Mouse (Mus musculus) A20 (cell line): Measurements from ENCODE around the gene Shpk.

Experiments
- DNase-seq: peaks from one replicate; pipeline ENCODE4 v3.0.0-alpha.2; 2011; ENCODE audit warnings: low read depth, low spot score

The Shpk gene

DNA sequence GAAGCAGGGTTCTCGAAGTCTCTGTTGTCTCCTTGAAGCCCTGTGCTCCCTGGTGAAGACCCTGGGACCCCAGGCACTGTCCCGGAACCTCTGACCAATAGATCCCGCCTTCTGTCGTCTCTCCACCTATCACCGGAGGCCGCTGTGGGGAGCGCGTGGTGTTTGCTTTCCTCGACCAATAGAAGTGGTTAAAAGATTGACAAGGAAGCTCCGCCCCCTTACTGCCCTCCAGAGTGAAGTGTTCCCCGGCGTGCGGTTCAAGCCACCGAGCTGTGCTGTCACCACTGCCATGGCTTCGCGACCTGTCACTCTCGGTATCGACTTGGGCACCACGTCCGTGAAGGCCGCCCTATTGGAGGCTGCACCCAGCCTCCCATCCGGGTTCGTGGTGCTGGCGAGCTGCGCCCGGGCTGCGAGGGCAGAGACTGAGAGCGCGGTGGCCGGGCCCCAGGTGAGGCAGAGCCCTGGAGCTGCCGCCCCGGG is at the start of gene Shpk:
TSS of gene Shpk (plus strand) at position 231 of the 483 bp plus-strand sequence.
- DNase-seq = peak; percentile 96

DNA sequence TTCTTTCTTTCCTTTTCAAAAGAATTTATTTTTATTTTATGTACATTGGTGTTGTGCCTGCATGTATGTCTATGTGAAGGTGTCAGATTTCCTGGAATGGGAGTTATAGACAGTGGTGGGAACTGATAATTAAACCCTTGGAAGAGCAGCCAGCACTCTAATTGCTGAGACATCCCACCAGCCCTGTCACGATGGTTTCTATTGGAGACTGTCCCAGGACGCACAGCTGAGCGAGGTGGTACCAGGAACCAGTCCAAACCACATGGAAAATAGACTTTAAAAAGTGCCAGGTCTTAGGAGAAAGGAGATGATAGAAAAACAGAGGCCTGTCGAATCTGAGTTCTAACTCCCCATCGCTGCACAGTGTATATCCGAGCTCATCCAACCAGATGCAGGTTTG is 44.2 kb upstream of the Shpk start:
- no peak for DNase-seq

DNA sequence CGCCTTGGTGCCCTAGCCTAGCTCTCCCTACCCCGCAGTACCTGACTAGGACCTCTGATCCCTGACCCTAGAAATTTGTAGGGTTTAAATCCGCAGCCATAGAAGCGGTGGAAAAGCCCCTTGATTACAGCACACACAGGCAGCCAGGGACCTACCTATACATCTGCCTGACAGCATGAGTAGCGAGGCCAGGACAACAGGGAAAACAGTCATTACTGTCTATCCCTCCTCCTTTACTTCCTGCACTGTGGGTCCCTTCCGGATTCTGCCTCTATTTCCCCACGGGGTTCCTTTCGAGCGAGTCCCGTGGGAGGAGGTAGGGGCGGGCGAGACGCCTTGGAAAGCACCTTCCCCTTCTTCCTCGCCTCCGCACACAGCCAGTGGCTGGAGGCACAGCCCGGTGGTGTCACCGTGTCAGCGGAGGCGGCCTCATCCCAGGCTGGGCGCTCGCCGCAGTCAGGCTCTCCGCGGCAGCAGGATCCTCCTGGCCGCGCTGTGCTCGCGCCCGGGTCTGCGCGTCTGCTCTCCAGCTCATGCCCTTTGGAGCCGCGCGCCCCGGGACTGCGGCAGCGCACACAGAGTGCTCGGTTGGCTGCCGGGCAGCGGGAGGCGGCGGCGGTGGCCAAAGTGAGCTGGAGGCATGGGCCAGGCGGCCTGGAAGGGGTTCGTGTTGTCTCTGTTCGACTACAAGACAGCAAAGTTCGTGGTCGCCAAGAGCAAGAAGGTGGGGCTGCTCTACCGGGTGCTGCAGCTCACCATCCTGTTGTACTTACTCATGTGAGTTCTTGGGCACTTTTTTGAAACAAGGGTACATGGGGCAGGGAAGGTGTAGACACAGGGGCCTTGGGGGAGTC is 39.1 kb upstream of the Shpk start, which contains the start of gene P2rx5:
TSS of gene P2rx5 (plus strand) at position 465 of the 854 bp plus-strand sequence.
- DNase-seq = no peak

DNA sequence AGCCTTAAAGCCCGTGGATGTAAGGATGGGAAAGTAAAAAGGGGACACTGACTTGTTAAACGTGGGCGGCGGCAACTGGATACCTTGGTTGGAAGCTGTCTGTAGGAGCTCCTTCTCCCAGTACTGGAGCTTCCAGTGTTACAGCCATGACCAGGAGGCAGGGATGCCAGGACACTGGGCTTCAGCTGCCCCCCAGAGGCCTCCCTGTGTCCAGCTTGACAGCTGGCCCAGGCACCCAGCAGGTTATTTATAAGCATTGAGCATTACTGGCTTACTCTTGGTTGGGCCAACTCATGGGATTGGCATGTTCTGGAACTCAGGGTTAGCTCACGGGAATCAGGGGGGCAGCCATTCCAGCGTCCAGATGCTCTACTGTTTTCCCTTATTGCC is 38.5 kb upstream of the Shpk start:
- no peak for DNase-seq

DNA sequence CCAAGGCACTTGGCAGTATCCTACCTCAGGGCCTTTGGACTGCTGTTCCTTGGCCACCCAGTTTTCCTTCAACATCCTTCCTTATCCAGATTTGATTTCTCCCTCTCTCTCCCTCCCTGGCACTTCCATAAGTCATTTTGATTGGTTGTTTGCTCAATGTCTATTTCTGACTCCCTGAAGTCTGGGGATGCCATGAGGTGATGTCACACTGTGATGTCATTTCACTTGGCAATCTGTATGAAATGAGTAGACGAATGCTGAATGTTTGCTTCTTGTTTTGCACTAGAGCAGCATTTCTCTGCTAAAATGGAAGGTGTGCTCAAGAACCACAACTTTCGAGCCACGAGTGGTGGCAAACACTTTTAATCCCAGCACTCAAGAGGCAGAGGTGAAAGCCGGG is 37.6 kb upstream of the Shpk start:
- no peak for DNase-seq

DNA sequence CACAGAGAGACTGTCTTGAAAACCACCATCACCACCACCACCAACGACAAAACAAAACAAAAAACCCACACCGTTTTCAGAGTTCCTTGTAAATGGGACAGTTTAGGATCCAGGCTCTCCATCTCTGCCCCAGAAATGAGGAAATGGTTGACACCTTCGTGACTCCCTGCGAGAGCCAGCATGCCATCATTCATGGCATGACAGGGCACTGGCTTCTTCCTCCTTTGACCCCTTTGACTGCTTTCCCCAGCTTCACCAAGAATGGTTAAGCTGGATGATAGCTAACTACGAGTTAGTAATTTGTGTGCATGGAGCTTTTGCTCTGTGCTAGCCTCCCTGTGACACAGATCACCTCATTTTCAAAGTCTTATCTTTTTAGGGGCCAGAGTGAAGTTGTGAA is 37.0 kb upstream of the Shpk start:
- no peak for DNase-seq

DNA sequence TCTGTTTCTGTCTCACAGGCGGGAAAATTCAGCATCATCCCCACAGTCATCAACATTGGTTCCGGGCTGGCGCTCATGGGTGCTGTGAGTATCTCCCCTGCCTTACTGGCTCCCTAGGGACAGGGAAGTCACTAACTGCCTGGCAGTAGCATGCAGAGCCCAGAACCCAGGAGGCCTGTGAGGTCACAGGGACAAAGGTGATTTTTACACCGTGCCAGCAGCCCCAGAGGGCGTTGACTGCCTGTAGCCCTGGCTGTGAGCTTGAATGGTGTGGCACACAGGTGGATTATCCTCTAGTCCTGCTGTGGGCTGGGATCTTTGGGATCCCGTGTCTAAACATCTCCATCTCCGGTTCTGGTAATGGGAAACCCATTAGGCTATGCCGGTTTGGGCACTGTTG is 31.2 kb upstream of the Shpk start:
- DNase-seq = no peak

DNA sequence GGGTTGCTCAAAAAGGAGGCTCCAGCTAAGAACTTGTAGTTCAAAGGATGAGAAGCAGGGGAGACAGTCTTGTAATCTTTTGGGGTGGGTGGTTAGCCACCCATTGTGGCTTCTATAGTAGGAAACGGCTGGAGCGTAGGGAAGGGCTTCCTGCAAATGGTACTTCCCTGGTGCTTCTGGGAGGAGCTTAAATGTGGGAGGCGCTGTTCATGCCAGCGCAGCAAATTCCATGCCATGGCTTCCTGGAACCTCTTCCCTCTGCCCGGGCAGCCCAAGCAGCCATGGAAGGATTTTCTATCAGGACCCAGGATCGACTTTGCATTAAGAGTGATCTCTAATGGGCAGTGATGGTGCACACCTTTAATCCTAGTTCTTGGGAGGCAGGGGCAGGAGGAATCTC is 30.7 kb upstream of the Shpk start:
- DNase-seq = no peak

DNA sequence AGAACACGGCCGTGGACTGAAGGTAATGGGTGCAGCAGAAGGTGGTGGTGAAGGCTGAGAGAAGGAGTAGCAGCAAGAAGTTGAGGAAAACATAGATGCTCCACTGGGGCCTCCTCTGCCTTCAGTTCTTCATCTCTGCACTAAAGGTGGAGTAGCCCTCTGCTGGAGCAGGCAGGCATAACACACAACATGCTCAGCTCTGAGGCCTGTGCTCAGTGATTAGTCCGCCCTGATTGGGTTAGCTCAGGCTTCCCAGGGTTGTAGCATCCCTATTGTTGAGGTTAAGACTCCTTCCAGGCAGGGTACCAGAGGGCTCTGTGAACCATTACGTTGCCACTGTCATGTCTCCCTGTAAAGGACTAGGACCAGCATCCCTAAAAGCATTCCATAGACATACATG is 30.0 kb upstream of the Shpk start:
- DNase-seq = peak; percentile 64

DNA sequence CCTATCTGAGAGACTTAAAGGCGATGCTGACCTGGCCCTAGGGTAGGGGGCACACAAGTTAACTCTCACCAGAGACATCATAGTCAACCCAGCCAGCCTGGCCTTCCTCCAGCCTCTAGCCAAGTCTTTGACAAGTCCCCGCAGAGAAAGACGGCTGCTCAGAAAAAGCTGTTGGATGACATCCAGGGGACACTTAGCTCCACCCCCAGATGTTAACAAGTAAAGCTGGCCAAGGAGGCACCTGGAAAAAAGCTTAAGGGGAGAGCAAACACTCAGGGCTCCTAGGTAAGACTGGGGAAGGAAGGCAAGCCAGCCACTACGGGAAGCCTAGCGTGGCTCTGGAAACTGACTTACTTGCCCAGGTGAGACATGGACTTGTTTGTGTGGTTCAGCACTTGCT is 27.1 kb upstream of the Shpk start:
- no peak for DNase-seq

DNA sequence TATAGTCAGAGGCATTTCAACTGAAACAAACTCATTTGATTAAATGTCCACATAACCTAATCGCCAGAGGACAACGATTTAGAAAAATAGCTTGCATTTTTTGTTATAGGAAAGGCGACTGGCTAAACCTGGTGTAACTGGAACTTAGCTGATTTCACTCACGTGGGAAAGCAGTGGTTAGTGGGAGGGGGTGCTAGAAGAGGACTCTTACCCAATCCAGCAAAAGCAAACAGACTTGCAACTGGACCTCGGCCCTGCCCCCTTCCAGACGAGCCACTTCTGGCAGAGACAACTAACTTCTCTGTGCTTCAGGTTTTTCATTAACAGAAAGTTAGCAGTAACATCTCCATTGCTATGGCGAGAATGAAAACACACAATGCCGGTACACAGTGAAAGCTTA is 23.6 kb upstream of the Shpk start:
- DNase-seq = no peak

DNA sequence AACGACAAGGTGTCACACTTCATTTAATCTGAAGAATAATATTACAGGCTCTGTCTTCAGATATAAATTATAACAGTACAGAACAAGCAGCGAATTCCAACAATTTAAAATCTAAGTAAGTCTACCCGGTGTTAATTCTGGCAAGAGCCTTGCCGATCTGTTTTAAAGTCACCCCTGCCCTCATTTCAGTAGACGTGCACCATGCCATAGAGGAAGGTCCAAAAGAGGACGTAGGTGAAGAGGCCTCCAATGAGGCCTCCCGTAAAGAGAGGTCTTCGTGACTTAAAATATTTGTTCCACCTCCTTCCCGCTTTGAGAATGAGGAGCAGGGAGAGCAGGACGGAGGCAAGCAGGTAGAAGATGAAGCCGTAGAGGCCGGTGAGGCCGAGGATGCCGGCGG is 23.1 kb upstream of the Shpk start:
- DNase-seq = no peak

DNA sequence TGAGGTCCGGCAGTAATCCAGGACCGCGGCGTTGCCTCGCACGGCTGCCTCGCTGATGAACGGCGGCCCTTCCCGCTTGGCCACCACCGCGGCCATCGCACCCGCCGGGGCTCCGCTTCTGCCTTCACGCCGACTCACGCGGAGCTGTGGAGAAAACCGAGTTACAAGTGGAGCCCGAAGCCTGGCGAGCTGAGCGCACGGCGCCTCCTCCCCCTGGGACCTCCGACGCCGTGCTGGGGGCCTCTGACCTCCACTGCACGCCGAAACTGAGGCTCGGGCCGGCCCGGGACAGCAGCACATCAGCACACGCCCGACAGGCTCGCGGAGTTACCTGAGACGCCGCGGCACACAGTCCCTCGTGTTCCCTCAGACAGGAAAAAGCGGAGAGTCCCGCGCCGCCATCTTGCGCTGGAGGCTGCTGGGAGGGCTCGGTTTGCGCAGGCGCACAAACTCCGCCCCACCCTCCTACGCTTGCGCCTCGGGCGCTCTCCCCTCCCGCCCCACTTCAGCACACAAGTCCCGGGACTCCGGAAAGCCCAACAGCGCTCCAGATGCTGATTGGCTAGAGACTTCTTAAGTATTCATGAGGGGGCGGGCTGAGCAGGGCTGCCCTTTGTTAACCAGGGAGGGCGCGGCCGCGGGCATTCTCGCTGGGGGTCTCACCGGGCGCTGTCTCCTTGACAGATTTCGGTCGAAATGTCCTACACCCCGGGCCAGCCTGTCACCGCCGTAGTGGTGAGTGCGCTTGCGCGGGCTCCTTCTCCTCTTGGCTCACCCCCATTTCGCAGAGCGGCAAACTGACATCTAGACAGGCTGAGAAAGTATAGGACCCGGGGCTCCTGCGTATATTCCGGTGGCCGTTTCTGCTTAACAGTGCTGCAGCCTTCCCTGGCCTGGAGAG is 22.4 kb upstream of the Shpk start, which contains the start of the genes Emc6 and Tax1bp3:
TSS of gene Emc6 (minus strand) at position 430 of the 901 bp plus-strand sequence.
TSS of gene Tax1bp3 (plus strand) at position 476 of the 901 bp plus-strand sequence.
- DNase-seq = peak; percentile 97

DNA sequence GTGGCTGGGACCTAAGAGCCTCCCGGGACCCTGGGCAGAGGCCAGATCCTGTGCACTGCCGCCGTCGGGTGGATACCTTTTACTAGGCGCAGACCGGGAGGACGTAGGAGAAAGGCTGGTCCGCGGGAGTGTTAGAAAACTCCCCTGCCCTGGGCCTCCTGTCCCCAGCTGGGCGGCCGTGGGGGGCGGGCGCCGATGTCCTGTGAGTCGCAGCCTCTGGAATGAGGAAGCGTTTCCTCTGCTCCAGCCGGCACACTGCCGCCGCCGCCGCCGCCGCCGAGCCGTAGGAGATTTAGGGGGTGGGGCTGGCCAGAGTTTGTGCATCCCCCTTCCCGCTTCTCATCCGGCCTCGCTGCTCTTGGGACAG is 21.8 kb upstream of the Shpk start:
- no peak for DNase-seq

DNA sequence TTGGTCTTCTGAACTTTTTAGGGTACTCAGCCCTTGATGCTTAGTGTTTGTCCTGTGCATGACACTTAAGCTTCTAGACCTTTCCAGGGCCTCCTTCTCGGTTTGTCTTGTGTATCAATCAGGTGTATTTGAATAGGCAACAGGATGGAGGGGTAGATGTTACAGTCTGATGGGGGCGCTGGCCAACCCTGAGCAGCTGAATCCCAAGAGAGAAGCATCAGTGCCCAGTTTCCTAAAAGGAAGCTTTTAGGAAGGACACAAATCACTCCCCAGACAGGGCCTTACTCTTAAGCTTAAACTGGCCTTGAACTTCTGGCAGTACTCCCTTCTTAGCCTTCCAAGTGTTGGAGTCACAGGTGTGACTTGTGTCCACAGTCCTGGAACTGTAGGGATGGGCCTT is 21.4 kb upstream of the Shpk start:
- DNase-seq = no peak

DNA sequence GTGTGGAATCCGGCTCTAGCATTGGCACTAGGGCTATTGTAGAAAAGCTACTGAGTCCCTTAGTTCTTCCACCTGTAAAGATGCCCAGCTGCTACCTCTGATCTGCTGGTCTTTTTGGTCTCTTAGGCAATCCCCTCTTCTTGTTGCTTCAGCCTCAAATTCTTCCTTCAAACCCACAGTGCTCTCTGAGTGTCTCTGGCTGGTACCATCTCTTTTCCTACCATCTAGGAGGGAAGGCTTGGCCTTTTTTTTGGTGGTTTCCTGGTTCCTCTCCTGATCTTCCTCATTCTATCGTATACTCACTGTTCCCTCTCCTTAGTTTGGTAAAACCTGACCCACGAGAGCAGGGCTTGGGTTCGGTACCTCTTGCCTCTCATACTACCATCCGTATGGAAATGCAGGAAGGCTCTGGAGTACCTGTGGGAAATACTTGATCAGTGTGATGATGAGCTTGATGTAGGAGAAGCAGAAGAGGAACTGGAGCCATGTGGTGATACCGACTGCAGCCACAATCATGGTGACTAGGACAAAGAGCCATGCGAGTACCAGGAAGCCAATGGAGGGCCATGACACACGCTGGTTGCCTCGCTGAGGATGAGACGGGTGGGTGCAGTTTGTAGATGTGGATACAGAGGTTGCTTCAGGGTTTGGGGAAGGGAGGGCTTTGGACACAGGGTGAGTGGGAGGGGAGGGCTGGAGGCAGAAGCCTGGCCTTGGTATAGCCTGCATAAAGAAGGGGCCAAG is 13.2 kb upstream of the Shpk start:
- DNase-seq = no peak

DNA sequence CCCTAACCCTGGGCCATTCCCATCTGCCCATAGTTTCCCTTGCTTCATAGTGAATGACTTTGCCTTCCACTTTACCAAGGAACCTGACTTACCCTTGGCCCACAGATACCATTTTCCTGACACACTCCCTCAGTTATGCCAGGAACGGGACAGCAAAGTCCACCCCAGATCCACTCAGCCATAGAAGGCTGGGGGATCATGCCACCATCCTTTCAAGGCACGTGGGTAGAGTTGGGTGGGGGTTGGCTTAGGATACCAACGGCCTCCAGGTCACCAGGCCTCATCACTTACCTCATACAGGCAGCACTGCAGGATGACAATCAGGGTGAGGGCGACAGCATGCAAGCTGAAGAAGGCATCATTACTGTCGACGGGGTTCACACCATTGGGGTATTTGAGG is 12.0 kb upstream of the Shpk start:
- DNase-seq = no peak

DNA sequence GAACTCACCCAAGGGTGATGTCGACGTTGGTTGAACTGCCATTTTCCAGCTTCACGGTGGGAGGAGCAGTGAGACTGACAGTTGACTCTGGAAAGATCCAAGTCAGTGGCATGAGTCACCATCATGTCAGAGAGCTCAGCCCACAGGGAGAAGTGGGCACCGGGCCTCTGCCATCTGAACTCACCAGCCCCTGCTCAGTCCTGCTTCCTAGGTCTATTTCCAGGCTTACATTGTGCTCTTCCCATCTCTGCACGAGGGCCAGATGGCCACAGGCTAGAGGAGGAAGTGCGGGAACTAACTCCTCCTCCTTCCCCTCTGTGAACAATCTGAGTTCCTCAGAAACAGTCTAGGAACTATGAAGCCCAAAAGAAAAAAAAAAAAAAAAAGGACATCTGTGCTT is 6.2 kb upstream of the Shpk start:
- no peak for DNase-seq

DNA sequence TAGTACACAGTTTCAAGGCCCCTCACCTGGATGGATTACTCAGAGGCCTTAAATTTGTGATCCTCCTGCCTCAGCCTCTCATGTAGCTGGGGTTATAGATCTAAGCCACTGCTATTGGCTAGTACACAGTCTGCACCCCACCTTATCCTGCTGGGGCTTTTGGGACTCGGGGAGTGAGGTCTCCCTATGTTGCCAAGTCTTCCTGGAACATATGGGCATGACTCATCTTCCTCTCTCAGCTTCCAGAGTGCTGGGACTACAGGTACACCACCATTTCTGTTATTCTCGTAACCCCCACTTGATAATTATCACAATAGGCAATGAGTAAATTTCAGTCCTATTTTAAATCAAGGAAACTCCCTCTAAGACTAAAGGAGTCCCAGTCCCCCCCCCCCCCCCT is 4.8 kb upstream of the Shpk start:
- DNase-seq = no peak

DNA sequence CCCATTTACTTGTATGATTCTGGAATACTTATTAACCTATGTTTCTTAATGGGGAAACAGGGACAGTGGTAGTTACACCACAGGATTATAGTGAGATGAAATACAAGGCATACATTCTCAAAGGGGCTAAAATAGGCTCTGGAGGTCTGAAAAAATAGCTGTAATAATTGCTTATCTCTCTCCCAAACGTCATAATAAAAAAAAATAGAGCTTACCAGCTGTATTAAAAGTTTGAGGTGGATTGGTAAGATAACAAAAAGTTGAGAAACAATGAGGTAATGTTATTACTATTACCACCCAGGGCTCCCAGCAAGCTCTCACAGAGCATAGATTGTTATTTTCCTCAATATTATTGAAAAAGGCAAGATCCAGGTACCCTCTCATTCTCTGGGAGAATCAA is 1.1 kb upstream of the Shpk start:
- no peak for DNase-seq

DNA sequence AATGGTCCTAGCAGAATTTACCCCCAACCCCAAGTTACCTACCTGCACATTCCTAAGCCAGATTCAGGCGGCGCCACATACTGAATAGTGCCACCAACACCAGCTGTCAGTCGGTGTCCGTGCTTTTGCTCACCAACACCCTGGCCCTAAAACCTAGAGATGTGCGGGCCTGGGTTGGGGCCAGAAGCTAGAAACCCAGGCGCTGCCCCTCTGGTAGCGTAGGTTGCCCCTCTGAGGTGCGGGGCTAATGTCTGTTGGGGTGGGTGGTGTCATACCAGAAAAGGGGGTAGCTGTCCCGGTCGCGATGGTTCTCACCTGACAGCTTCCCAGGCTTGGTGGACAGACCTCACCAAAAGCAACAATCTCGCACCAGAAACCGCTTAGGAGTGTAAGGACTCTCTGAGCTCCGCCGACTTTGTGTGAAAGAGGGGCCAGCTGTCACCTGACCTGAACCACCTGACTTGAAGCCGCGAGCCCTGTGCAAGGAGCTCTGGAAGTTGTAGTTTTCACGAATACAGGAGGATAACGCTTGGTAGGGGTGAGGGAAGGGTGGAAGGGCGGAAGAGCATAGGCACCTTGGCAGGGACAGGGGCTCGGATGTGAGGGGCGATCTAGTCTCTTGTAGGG is 544 bp upstream of the Shpk start, which contains the start of gene Ctns:
TSS of gene Ctns (minus strand) at position 440 of the 627 bp plus-strand sequence.
- peak; percentile 93 for DNase-seq
